Mouse (Mus musculus) midbrain, embryonic 16.5 days (tissue): ENCODE data around the gene 2310034G01Rik. TPM values are rescaled to one million over a fixed set of nuclear protein-coding genes. Genes with fewer than 3 reads are reported as not detected.

Source experiments
- ATAC-seq: fragments of 200-750 bp; cut with Nextera tagmentation; 2 replicates; pipeline ENCODE4 v1.8.0; 2017; ENCODE audit warnings: moderate TSS enrichment
- H3K27ac ChIP-seq: fragments of 300-500 bp; sonication (generic); 2 replicates; pipeline ENCODE4 v1.5.1; 2014; ENCODE audit warnings: mild to moderate bottlenecking, low read length, mixed read lengths
- H3K27me3 ChIP-seq: fragments of 300-500 bp; sonication (generic); 2 replicates; pipeline ENCODE4 v1.6.1; 2014; ENCODE audit warnings: low read depth, low read length, mixed read lengths; ENCODE audit not compliant: control insufficient read depth, insufficient read depth
- H3K36me3 ChIP-seq: fragments of 300-500 bp; sonication (generic); 2 replicates; pipeline ENCODE4 v1.6.1; 2014; ENCODE audit warnings: mild to moderate bottlenecking, low read length, moderate library complexity, mixed read lengths; ENCODE audit not compliant: control insufficient read depth, insufficient read depth
- H3K4me1 ChIP-seq: fragments of 300-500 bp; sonication (generic); 2 replicates; pipeline ENCODE4 v1.6.1; 2014; ENCODE audit warnings: mild to moderate bottlenecking, low read length, mixed read lengths; ENCODE audit not compliant: control insufficient read depth, insufficient read depth
- H3K4me2 ChIP-seq: fragments of 300-500 bp; sonication (generic); 2 replicates; pipeline ENCODE4 v1.6.1; 2014; ENCODE audit warnings: mild to moderate bottlenecking, low read length, mixed read lengths
- H3K4me3 ChIP-seq: fragments of 300-500 bp; sonication (generic); 2 replicates; pipeline ENCODE4 v1.5.1; 2014; ENCODE audit warnings: low read depth, mild to moderate bottlenecking, low read length, moderate library complexity, mixed read lengths
- H3K9ac ChIP-seq: fragments of 300-500 bp; sonication (generic); 2 replicates; pipeline ENCODE4 v1.6.1; 2014; ENCODE audit warnings: low read depth, low read length, mixed read lengths
- H3K9me3 ChIP-seq: fragments of 300-500 bp; sonication (generic); replicated peaks from 2 replicates; pipeline ENCODE4 v1.6.1; 2014; ENCODE audit warnings: mild to moderate bottlenecking, low read length, mixed read lengths; ENCODE audit not compliant: control insufficient read depth, poor library complexity, severe bottlenecking
- WGBS: fragments of 180-500 bp; shearing (Covaris S2); extraction: QIAGEN DNeasy Blood & Tissue Kit; methylation state at CpG from one replicate; pipeline ENCODE4 v1.1.7; 2014; 5-methylcytosine and 5-hydroxymethylcytosine counted together
- polyA plus RNA-seq: library from polyadenylated mRNA; unstranded; fragments of >200 nt; fragmentation: Nextera tagmentation; extraction: Ambion mirVana; gene quantifications from 2 replicates; pipeline ENCODE4 v1.2.1, GENCODE M21; 2015

Gene 2310034G01Rik
- polyA plus RNA-seq, 1 experiment from 2014 or later = 1.4 TPM

GRCm38 (mm10) chr19:46320076-46320785 lies 29.9 kb downstream of the 2310034G01Rik start:
- Histone ChIP-seq H3K4me2 (no peak overlapping the region), H3K9me3 (no peaks in the 10 kb centered on the region), H3K4me3 (no peak overlapping the region), H3K36me3 (no peaks in the 10 kb centered on the region), H3K9ac (no peak overlapping the region), H3K4me1 (peaks cover 88% of the 10 kb centered on the region), H3K27me3 (peaks cover 8% of the 10 kb centered on the region), H3K27ac (0 out of 2 replicates have a peak overlapping the region, but pooled peaks have one; percentile 35)
- whole genome bisulfite sequencing = 89% methylated on average over 8 of the region's 8 CpGs
- ATAC-seq = no peak

- peak overlapping the region; percentile 65 for H3K4me3 ChIP-seq
- ATAC-seq = peak; percentile 39
- H3K27ac ChIP-seq = peak overlapping the region; percentile 81
- H3K36me3 ChIP-seq = no peaks in the 10 kb centered on the region
- peak overlapping the region; percentile 86 for H3K9ac ChIP-seq
- 11% methylated on average over 16 of the region's 16 CpGs for WGBS
- H3K4me2 ChIP-seq = peak overlapping the region; percentile 80
- peaks cover 74% of the 10 kb centered on the region for H3K4me1 ChIP-seq
- no peaks in the 10 kb centered on the region for H3K9me3 ChIP-seq
- peaks cover 21% of the 10 kb centered on the region for H3K27me3 ChIP-seq
These were observed 31.3 kb downstream of the 2310034G01Rik start for GRCm38 (mm10) chr19:46318586-46319378.

- no peaks in the 10 kb centered on the region for H3K9me3 ChIP-seq
- H3K27ac ChIP-seq = peak overlapping the region; percentile 81
- H3K27me3 ChIP-seq = peaks cover 21% of the 10 kb centered on the region
- 2% methylated on average over 39 of the region's 42 CpGs for WGBS
- peaks cover 4% of the 10 kb centered on the region for H3K36me3 ChIP-seq
- H3K4me1 ChIP-seq = peaks cover 67% of the 10 kb centered on the region
- peak; percentile 12; the same call in 1 of the 2 replicates for ATAC-seq
- peak overlapping the region; percentile 86 for H3K9ac ChIP-seq
- H3K4me3 ChIP-seq = peak overlapping the region; percentile 65
- peak overlapping the region; percentile 80 for H3K4me2 ChIP-seq
These were observed 32.1 kb downstream of the 2310034G01Rik start for GRCm38 (mm10) chr19:46318031-46318471.

- H3K4me3 ChIP-seq = peak overlapping the region; percentile 65
- no peaks in the 10 kb centered on the region for H3K9me3 ChIP-seq
- peak overlapping the region; percentile 86 for H3K9ac ChIP-seq
- peaks cover 21% of the 10 kb centered on the region for H3K27me3 ChIP-seq
- H3K27ac ChIP-seq = peak overlapping the region; percentile 81
- H3K36me3 ChIP-seq = peaks cover 10% of the 10 kb centered on the region
- H3K4me1 ChIP-seq = peaks cover 62% of the 10 kb centered on the region
- WGBS = 2% methylated on average over 42 of the region's 48 CpGs
- peak overlapping the region; percentile 80 for H3K4me2 ChIP-seq
- peak; percentile 49 for ATAC-seq
These were observed 32.6 kb downstream of the 2310034G01Rik start for GRCm38 (mm10) chr19:46317546-46317885.

GRCm38 (mm10) chr19:46316846-46317545 lies 33.1 kb downstream of the 2310034G01Rik start:
- 28% methylated on average over 15 of the region's 15 CpGs for WGBS
- Histone ChIP-seq H3K9me3 (no peaks in the 10 kb centered on the region), H3K27me3 (peaks cover 21% of the 10 kb centered on the region), H3K4me2 (peak overlapping the region; percentile 80), H3K27ac (peak overlapping the region; percentile 81), H3K36me3 (peaks cover 14% of the 10 kb centered on the region), H3K9ac (peak overlapping the region; percentile 86), H3K4me3 (peak overlapping the region; percentile 65), H3K4me1 (peaks cover 57% of the 10 kb centered on the region)
- ATAC-seq = no peak

GRCm38 (mm10) chr19:46315752-46316610 lies 34.1 kb downstream of the 2310034G01Rik start:
- peak overlapping the region; percentile 65 for H3K4me3 ChIP-seq
- peak overlapping the region; percentile 80 for H3K4me2 ChIP-seq
- no peak for ATAC-seq
- no peak overlapping the region for H3K27ac ChIP-seq
- WGBS = 42% methylated on average over 12 of the region's 12 CpGs
- peaks cover 46% of the 10 kb centered on the region for H3K4me1 ChIP-seq
- peaks cover 21% of the 10 kb centered on the region for H3K27me3 ChIP-seq
- no peak overlapping the region; the same call in 1 of the 2 replicates for H3K9ac ChIP-seq
- peaks cover 16% of the 10 kb centered on the region for H3K36me3 ChIP-seq
- no peaks in the 10 kb centered on the region for H3K9me3 ChIP-seq

GRCm38 (mm10) chr19:46314872-46315742 lies 35.0 kb downstream of the 2310034G01Rik start:
- Histone ChIP-seq H3K36me3 (peaks cover 16% of the 10 kb centered on the region), H3K4me1 (peaks cover 39% of the 10 kb centered on the region), H3K9me3 (no peaks in the 10 kb centered on the region), H3K4me3 (no peak overlapping the region), H3K4me2 (no peak overlapping the region), H3K27ac (no peak overlapping the region), H3K9ac (no peak overlapping the region), H3K27me3 (peaks cover 21% of the 10 kb centered on the region)
- no peak for ATAC-seq
- 46% methylated on average over 14 of the region's 14 CpGs for WGBS
